Mouse (Mus musculus): ENCODE measurements around the gene Pga5.

The Pga5 gene

DNA sequence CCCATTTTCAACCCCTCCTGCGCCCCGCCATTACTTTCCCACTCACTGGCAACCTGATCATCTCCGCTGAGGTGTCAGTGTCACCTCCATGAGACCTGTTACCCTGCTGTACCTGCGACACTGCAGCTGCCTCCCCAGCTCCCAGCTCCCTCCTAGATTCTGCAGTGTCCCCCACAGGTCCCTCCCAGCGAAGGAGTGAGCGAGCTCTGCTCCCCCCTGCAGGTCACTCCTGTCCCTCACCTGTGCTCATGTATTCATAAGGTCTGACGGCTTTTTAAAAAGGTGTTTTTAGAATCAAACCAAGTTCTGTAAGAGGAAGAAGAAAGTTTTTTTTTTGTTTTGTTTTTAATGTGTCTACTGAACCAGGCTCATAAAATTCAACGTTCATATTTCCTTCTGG is 24.3 kb upstream of the Pga5 start:
- no peak for DNase-seq

- peak in 1 of 2 experiments; percentile 41 for DNase-seq
These were observed 23.3 kb upstream of the Pga5 start for GRCm38 (mm10) chr19:10701013-10701726.

- no peak for DNase-seq
These were observed 22.0 kb upstream of the Pga5 start for GRCm38 (mm10) chr19:10699851-10700250.

GRCm38 (mm10) chr19:10698131-10698991 is 20.5 kb upstream of the Pga5 start:
- peak in 1 of 2 experiments; percentile 49 for DNase-seq

- DNase-seq, result no peak
These were observed 17.9 kb upstream of the Pga5 start for GRCm38 (mm10) chr19:10695801-10696200.

- DNase-seq, result peak; percentile 53 to 54
These were observed 16.2 kb upstream of the Pga5 start for GRCm38 (mm10) chr19:10693926-10694682.

DNA sequence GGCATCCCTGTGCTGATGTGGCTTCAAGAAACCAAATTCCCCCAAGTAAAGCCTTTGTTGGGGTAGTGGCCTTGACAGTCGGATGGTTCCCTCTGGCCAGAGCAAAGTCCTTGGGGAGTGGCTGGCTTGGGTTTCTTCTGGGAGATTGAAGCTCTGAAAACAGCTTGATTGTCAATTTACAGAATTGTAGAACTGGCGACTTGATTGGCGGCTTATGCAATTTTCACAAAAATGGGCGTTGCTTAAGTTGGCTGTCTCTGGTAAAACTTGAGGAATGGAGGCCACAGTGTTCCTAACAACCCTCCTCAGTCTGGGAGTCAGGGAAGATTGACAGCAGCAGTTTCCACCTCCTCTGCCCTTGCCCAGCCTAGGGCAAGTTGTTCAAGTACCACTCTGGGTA is 14.5 kb upstream of the Pga5 start:
- DNase-seq, result peak; percentile 57 to 80

DNA sequence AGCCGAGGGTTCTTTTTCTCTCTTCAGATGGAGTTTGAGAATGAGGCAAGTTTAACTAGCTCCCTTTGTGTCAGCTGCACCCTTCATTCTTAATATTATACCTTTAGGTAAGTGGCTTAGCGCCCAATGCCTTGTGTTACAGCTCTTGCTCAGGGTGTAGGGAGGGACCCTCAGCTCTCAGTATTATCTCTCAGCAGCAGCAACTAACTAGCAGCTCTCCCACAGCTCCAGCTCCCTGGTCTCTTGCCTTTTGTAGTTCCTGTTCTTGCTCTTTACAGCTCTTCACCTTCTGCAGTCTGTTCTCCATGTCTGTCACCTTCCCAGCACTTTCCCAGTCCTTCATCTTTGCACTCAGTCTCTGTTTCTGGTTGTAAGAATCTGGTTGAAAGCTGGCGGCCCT is 13.8 kb upstream of the Pga5 start:
- DNase-seq, result no peak

- no peak for DNase-seq
These were observed 13.2 kb upstream of the Pga5 start for GRCm38 (mm10) chr19:10691121-10691520.

- peak; percentile 43 to 69 for DNase-seq
These were observed 12.5 kb upstream of the Pga5 start for GRCm38 (mm10) chr19:10690336-10690735.

DNA sequence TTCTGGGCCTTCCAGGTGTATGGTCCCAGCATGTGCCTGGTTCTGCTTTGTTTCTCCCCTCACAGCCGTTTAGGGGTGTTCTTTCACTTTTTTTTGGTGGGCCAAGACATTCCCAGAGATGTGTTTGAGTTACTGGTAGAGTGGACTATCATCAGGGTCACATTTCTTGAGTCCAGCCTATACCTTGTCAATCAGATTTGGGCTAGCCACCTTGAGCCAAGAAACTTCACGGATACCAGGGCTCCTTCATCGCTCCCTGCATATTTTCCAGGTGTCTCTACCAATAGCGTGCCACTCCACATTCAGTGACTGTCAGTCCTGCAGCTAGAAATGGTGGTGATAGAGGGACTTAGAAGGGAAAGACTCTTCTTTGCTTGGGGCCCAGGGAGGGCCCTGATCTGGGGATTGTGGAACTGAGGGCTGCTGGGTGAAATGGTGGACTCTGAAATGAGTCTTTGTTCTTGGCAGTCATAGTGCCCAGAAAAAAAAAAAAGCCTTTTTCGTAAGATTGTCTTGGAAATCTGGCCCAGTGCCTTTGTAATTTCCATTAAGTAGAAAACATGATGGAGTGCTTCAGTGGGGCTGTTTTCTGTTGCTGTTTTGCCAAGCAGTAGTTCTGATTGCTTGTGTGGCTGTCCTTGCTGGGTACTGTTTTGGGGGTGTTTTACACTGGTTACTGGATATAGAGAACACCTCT is 11.7 kb upstream of the Pga5 start:
- peak; percentile 41 to 63 for DNase-seq

DNA sequence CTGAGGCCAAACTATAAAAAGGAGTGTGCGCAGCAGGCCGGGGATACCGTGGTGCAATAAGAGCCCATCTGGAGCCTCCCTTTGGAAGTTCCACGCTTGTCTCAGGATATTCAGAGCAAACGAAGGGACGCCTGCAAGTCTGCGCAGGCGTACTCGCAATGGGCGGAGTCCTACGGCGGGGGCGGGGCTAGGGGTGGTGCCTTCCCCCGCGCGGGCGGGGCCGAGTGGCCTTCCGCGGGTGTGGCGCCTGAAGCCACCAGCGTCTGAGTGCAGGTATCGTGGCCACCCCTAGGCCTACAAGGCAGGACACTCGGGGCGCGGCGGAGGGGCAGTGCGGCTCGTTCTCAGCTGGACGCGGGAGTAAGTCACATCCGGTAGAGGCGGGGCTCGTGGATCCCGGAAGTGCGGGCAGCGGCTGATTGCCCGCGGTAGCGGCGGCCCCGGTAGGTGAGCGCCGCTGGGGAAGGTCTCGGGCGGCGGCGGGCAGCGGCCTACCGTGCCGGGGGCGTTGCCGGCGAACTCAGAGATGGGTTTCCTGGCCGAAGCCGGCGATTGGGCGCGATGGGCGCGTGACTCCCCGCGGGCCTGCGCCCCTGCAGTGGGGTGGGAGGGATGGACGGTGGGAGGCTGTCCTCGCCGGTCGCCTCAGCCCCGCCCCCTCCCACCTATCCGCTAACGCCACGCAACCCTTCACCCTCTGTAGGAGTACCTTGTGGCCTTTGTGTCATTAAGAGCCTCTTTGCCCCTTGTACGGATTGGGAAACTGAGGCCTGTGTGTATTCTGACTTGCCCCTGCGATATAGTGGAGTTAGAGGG is 10.9 kb upstream of the Pga5 start, which contains the start of gene Vps37c:
Gene Vps37c, plus strand, starts transcription at position 199 of the 816 bp plus-strand sequence.
- peak; percentile 94 to 97 for DNase-seq

DNA sequence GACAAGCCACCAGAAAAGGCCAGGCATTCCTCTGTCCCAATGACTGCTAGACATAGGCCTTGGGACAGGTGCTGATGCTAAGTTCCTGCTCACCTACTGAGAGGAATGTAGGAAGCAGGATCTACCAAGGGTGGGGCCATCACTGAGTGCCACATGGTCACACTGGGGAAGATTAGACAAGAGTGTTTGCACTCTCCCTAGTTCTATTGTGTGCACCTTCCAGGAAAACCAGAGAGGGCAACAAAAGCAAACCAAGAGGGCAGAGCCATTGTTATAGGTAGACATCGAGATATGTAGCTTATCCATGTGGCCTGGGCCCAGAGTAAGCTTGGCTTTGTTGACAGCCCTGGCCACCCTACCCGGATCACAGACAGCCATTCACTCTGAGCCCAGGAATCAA is 7.9 kb upstream of the Pga5 start:
- no peak for DNase-seq

- peak; percentile 81 to 87 for DNase-seq
These were observed 7.2 kb upstream of the Pga5 start for GRCm38 (mm10) chr19:10685081-10685480.

GRCm38 (mm10) chr19:10681571-10681970 is 3.7 kb upstream of the Pga5 start:
- DNase-seq, result no peak

DNA sequence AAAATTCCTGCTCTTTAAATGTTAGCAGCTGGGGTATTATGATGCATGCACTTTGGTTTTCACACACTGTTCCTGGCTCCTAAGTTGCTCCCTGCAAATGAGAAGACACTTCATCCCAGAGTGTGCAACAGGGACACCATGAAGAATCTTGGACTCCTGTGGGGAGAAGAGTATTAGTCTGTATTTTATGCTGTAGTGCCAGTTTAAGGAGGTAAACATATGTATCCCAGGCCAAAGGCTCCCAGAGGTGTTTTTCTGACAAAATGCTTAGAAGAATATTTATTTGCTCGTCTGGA is 849 bp upstream of the Pga5 start:
- no peak for DNase-seq

- no peak for DNase-seq
These were observed 1.2 kb downstream of the Pga5 start for GRCm38 (mm10) chr19:10676656-10677055.

GRCm38 (mm10) chr19:10673275-10673674 is 4.6 kb downstream of the Pga5 start:
- no peak for DNase-seq

DNA sequence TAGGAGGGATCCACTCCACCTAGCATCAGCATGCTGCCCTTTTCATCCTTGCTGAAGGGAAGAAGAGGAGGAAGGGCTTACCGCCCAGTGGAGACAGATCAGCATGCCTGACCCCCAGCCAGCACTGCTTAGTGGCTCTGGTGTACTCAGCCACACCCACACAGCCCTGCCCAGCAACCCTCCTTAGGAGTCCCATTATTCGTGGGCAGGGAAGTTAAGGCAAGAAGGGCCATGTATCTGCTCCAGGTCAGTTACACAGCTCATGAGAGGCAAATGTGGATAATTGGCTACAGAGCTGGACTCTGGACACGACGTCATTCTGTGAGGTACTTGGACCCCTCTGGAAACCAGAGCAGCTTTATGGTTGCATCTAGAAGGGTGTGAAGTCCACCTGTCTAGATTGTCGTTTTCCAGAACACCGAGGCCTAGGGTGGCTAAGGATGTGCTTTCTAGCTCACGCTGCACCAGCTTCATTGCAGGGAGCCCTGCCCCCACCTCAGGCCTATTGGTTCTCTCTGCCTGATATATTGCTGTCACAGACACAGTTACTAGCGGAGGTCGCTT is 5.9 kb downstream of the Pga5 start:
- no peak for DNase-seq

GRCm38 (mm10) chr19:10671319-10671718 is 6.6 kb downstream of the Pga5 start:
- DNase-seq, result no peak

- DNase-seq, result peak; percentile 45 to 84
These were observed 12.4 kb downstream of the Pga5 start for GRCm38 (mm10) chr19:10665499-10665898.

GRCm38 (mm10) chr19:10665093-10665492 is 12.8 kb downstream of the Pga5 start:
- DNase-seq, result no peak
